Mouse (Mus musculus): ENCODE results near the gene H3f3a.

DNA sequence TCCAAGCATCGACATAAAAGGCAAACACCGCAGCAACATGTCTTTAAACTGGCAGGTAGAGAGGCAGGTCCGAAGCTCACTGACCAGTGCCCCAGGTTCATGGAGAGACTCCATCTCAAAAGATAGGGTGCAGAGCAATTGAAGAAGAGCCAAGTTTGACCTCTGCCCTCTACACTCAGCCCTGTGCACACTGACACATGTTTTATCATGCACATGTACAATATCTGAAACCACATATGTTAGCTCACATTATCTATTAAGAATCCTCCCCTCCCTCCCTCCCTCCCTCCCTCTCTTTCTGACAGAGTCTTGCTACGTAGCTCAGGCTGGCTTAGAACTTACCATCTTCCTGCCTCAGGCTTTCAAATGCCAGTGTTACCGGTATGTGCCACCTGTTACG is 7.4 kb upstream of the H3f3a start:
- no peak for TF ChIP-seq CTCF (IDR thresholded peaks at IDR 0.05; ENCODE audit: borderline replicate concordance, extremely low read depth, insufficient read depth, insufficient read length)
- no peak for TF ChIP-seq POLR2A (IDR thresholded peaks at IDR 0.05; ENCODE audit: borderline replicate concordance, extremely low read depth, insufficient read depth, insufficient read length, poor library complexity, severe bottlenecking)
